Mouse (Mus musculus) embryonic stem cell, embryonic (primary cell): ENCODE measurements around the gene Tmem8.

Experiments used
- CTCF ChIA-PET, 4 experiments: fragments of 300-600 bp in 2 of 4; fragments of 350-600 bp in 2 of 4; sonication (Branson Sonifier 250); formaldehyde crosslinking; loops; one replicate each; lab custom pipeline; 2022; ENCODE audit warnings: inconsistent platforms in 2 of 4; lab: Charles Lee
- POLR2A ChIA-PET, 4 experiments: fragments of 300-600 bp in 2 of 4; fragments of 350-600 bp in 2 of 4; sonication (Branson Sonifier 250); formaldehyde crosslinking; loops; one replicate each; lab custom pipeline; 2022; ENCODE audit warnings: antibody characterized with exemption in 4 of 4, inconsistent platforms in 1 of 4; lab: Charles Lee

The Tmem8 gene

GRCm38 (mm10) chr17:26119766-26120710, 6.9 kb downstream of the Tmem8 start:
- CTCF ChIA-PET: interaction anchor here in 1 of 4 experiments (0.8 to 1.6 kb wide), 6 partner anchors 9 to 124 kb away, joined by 3 to 6 read pairs (median 4); partner anchors contain the start of genes Axin1, Decr2 and Fam234a
- POLR2A ChIA-PET: interaction anchor here in 3 of 4 experiments (0.6 to 6.2 kb wide), 14 partner anchors 8 to 139 kb away, joined by 3 to 61 read pairs (median 4); partner anchors contain the start of genes Axin1 (in 1 of the 3), Luc7l (in 1 of the 3) and Tmem8 (in 1 of the 3)

- CTCF ChIA-PET: interaction anchor here (0.6 to 2.4 kb wide), 14 partner anchors 9 to 107 kb away, joined by 3 to 8 read pairs (median 4); partner anchors contain the start of genes Tmem8 (in 2 of the 4) and Axin1 (in 1 of the 4)
- POLR2A ChIA-PET: interaction anchor here (0.6 to 6.2 kb wide), 29 partner anchors 9 to 1075 kb away, joined by 3 to 61 read pairs (median 4); partner anchors contain the start of genes Axin1 (in 4 of the 4), Tmem8 (in 3 of the 4), Decr2 (in 1 of the 4) and Mcrip2 (in 1 of the 4)
Measured at GRCm38 (mm10) chr17:26122431-26123140, 9.5 kb downstream of the Tmem8 start.

- CTCF ChIA-PET: interaction anchor here (0.6 to 2.4 kb wide), 17 partner anchors 9 to 304 kb away, joined by 3 to 8 read pairs (median 4); partner anchors contain the start of genes Tmem8 (in 2 of the 4) and Axin1 (in 1 of the 4)
- POLR2A ChIA-PET: interaction anchor here (0.5 to 6.2 kb wide), 39 partner anchors 9 to 1075 kb away, joined by 3 to 61 read pairs (median 4); partner anchors contain the start of genes Axin1 (in 4 of the 4), Tmem8 (in 3 of the 4), Stub1 (in 2 of the 4) and Cuta (in 1 of the 4)
Measured at GRCm38 (mm10) chr17:26123267-26123684, 10.2 kb downstream of the Tmem8 start, which contains the start of gene Mrpl28. TSS of gene Mrpl28 (plus strand) at chr17:26123500.

GRCm38 (mm10) chr17:26124560-26124959, 11.5 kb downstream of the Tmem8 start:
- ChIA-PET CTCF (interaction anchor here in 1 of 4 experiments (1.4 kb wide), 1 partner anchor 113 kb away, joined by 3 read pairs; no protein-coding TSS in a partner anchor), POLR2A (interaction anchor here in 3 of 4 experiments (0.7 to 6.2 kb wide), 16 partner anchors 9 to 291 kb away, joined by 3 to 61 read pairs (median 4); partner anchors contain the start of genes Decr2 (in 2 of the 3), Tmem8 (in 2 of the 3), Axin1 (in 1 of the 3) and Stub1 (in 1 of the 3))

- POLR2A ChIA-PET: interaction anchor here in 2 of 4 experiments (2.3 to 6.2 kb wide), 3 partner anchors 8 to 13 kb away, joined by 7 to 61 read pairs (median 25); partner anchors contain the start of genes Axin1 (in 1 of the 2) and Tmem8 (in 1 of the 2)
- CTCF ChIA-PET: no interaction called here
Measured at GRCm38 (mm10) chr17:26125226-26125625, 12.1 kb downstream of the Tmem8 start.

GRCm38 (mm10) chr17:26131062-26131732, 18.1 kb downstream of the Tmem8 start:
- ChIA-PET CTCF (interaction anchor here in 1 of 4 experiments (1.0 kb wide), 1 partner anchor 308 kb away, joined by 3 read pairs; the partner anchor contains the start of gene Wdr24), POLR2A (interaction anchor here in 3 of 4 experiments (0.7 to 1.3 kb wide), 8 partner anchors 8 to 90 kb away, joined by 3 to 4 read pairs (median 3); partner anchors contain the start of genes Nme4 (in 2 of the 3) and Mrpl28 (in 1 of the 3))

- CTCF ChIA-PET: interaction anchor here in 1 of 4 experiments (1.0 kb wide), 1 partner anchor 309 kb away, joined by 3 read pairs; the partner anchor contains the start of gene Wdr24
Measured at GRCm38 (mm10) chr17:26131856-26132853, 19.1 kb downstream of the Tmem8 start.

GRCm38 (mm10) chr17:26137106-26137750, 24.1 kb downstream of the Tmem8 start:
- ChIA-PET CTCF (interaction anchor here in 1 of 4 experiments (1.8 kb wide), 1 partner anchor 14 kb away, joined by 6 read pairs; the partner anchor contains the start of gene Mrpl28), POLR2A (interaction anchor here in 3 of 4 experiments (0.6 to 2.6 kb wide), 15 partner anchors 9 to 405 kb away, joined by 3 to 25 read pairs (median 4); partner anchors contain the start of genes Mrpl28 (in 3 of the 3), Tmem8 (in 2 of the 3) and Decr2 (in 1 of the 3))

More at GRCm38 (mm10) chr17:26131856-26132853, 19.1 kb downstream of the Tmem8 start:
- POLR2A ChIA-PET: interaction anchor here in 2 of 4 experiments (0.7 to 1.2 kb wide), 5 partner anchors 8 to 91 kb away, joined by 3 to 4 read pairs (median 4); partner anchors contain the start of gene Mrpl28 (in 1 of the 2)

- ChIA-PET CTCF (interaction anchor here (0.5 to 1.8 kb wide), 13 partner anchors 15 to 397 kb away, joined by 3 to 6 read pairs (median 3); partner anchors contain the start of genes Decr2 (in 1 of the 4), Mrpl28 (in 1 of the 4) and Tmem8 (in 1 of the 4)), POLR2A (interaction anchor here (0.5 to 2.6 kb wide), 32 partner anchors 8 to 411 kb away, joined by 3 to 25 read pairs (median 4); partner anchors contain the start of genes Mrpl28 (in 3 of the 4), Fam234a (in 2 of the 4), Tmem8 (in 2 of the 4) and Arhgdig (in 1 of the 4))
Measured at GRCm38 (mm10) chr17:26137751-26138130, 24.6 kb downstream of the Tmem8 start.

GRCm38 (mm10) chr17:26138239-26138836, 25.2 kb downstream of the Tmem8 start, which contains the start of gene Axin1:
TSS of gene Axin1 (plus strand) at chr17:26138688.
- CTCF ChIA-PET: interaction anchor here (0.5 to 1.8 kb wide), 16 partner anchors 15 to 775 kb away, joined by 3 to 6 read pairs (median 3); partner anchors contain the start of genes Decr2 (in 1 of the 4), Mrpl28 (in 1 of the 4) and Tmem8 (in 1 of the 4)
- POLR2A ChIA-PET: interaction anchor here (0.5 to 2.6 kb wide), 37 partner anchors 8 to 411 kb away, joined by 3 to 25 read pairs (median 3); partner anchors contain the start of genes Mrpl28 (in 3 of the 4), Fam234a (in 2 of the 4), Tmem8 (in 2 of the 4) and Arhgdig (in 1 of the 4)

GRCm38 (mm10) chr17:26138901-26139381, 25.8 kb downstream of the Tmem8 start:
- ChIA-PET CTCF (interaction anchor here in 3 of 4 experiments (0.6 to 1.8 kb wide), 11 partner anchors 16 to 776 kb away, joined by 3 to 6 read pairs (median 4); partner anchors contain the start of genes Decr2 (in 1 of the 3) and Mrpl28 (in 1 of the 3)), POLR2A (interaction anchor here (0.6 to 2.6 kb wide), 31 partner anchors 9 to 412 kb away, joined by 3 to 25 read pairs (median 4); partner anchors contain the start of genes Mrpl28 (in 3 of the 4), Fam234a (in 2 of the 4), Tmem8 (in 2 of the 4) and Decr2 (in 1 of the 4))

- CTCF ChIA-PET: interaction anchor here in 1 of 4 experiments (0.9 kb wide), 1 partner anchor 20 kb away, joined by 4 read pairs; the partner anchor contains the start of gene Mrpl28
- POLR2A ChIA-PET: interaction anchor here in 3 of 4 experiments (0.5 to 1.4 kb wide), 6 partner anchors 9 to 310 kb away, joined by 3 to 5 read pairs (median 3); partner anchors contain the start of genes Mrpl28 (in 2 of the 3) and Stub1 (in 1 of the 3)
Measured at GRCm38 (mm10) chr17:26142796-26143195, 29.7 kb downstream of the Tmem8 start.

GRCm38 (mm10) chr17:26143386-26143785, 30.3 kb downstream of the Tmem8 start:
- ChIA-PET POLR2A (interaction anchor here in 3 of 4 experiments (0.5 to 1.4 kb wide), 6 partner anchors 10 to 311 kb away, joined by 3 to 5 read pairs (median 3); partner anchors contain the start of genes Mrpl28 (in 2 of the 3) and Stub1 (in 1 of the 3)), CTCF (interaction anchor here in 2 of 4 experiments (0.6 to 0.9 kb wide), 2 partner anchors 20 to 48 kb away, joined by 3 to 4 read pairs; partner anchors contain the start of gene Mrpl28 (in 1 of the 2))
